Mouse (Mus musculus) thymus, adult 18-20 months (tissue): ENCODE measurements around the gene 1600002K03Rik.

ENCODE experiments used
- DNase-seq, 2 experiments: peaks; one replicate each; pipeline ENCODE4 v3.0.0; 2022; ENCODE audit warnings: mixed read lengths in 2 of 2

The 1600002K03Rik gene

GRCm38 (mm10) chr10:80154384-80154783, 18.4 kb upstream of the 1600002K03Rik start:
- no peak for DNase-seq

- no peak for DNase-seq
Measured at GRCm38 (mm10) chr10:80155277-80155676, 17.5 kb upstream of the 1600002K03Rik start.

DNA sequence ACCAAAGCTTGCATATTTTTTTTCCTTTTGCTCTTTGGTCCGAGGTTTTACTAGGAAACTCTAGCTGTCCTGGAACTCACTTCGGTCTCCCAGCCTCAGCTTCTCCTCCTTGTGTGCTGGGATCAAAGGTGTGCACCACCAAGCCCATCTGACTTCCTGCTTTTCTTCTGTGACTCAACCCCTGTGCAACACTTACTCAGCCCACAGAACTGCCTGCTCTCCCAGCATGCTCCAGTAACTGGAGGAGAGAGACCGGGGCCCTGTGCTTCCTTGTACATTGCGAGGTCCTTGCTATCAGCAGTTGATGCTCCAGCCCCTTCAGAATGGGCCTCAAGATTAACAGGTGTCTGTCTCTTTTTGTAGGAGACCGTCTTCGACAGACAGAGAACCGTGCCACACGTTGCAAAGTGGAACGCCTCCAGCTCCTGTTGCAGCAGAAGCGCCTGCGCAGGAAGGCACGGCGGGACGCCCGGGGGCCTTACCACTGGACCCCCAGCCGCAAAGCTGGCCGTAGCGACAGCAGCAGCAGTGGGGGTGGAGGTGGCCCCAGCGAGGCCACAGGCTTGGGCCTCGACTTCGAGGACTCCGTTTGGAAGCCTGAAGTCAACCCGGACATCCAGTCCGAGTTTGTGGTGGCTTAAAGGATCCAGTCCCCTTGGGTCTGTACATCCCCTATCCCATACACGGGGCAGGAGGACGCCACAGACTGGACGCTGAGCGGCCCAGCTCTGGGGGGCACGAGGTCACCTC, 16.6 kb upstream of the 1600002K03Rik start:
- DNase-seq: no peak

DNA sequence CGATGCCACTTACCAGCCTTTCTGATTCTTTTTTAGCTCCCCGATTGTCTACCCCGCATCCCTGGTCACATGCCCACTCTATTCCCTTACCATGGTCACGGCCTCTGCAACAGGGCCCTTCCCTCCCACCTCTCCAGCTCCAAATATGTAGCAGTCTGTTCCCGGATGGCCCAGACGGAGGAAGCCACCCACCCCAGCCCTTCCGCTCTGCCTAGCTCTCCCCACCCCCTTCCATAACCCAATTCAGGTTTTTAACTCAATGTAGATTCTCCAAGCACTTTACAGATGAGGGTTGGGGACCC, 16.0 kb upstream of the 1600002K03Rik start:
- DNase-seq: no peak

- DNase-seq: no peak
Measured at GRCm38 (mm10) chr10:80157141-80157929, 15.4 kb upstream of the 1600002K03Rik start.

DNA sequence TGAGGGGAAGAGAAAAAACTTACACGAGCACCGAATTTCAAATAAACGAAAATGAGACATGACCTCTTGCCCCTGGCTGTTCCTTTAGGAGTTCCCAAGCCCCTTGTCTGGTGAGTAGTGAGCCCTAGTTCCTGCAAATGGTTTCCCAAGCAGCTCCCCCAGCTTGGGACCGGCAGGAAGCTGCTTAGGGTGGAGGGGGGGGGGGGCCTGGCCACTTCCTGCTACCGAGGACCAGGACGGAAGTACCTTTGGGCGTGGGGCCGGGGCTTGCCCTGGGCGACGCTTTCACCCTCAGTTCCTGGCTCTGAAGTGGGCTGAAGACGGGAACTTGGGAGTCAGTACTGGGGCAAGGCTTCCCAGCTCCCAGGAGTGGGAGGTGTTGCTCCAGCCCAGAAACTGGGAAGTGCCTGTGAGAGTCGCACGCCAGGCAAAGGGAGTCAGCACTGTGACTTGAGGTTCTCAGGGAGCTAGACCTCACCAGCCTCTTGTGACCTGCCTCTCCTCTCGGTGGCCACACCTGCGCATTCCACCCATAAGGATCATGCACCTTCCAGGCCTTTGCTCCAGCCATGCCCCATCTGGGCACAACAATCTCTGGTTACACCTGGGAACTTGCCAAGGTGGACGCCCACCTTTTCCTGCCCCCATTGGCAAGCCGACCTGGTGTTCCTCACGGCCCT, 14.3 kb upstream of the 1600002K03Rik start:
- DNase-seq: peak; percentile 64 to 76

DNA sequence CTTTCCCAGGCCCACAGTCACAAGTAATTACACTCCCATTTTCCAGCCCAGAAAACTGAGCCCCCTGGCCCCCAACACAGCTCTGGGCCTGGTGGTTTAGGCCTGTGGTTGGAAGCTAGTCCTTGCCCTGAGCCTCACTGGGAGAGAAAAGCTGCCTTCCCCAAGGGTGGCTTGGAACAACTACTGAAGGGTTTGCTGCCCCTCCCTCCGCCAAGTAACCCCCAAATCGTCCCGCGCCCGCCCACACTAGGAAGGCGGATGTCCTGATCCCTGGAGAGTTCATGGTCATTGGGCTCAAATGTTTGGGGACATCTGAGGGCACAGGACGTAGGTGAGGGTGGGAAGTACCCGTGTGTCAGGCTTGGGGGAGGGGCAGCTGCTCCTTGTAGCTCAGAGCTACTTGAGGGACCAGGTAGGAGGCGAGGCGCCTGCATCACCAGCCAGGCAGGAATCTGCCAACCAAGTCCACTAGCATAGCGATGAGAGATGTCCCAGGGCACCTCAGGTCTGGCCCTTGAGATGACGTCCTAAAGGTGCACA, 13.7 kb upstream of the 1600002K03Rik start:
- peak in 1 of 2 experiments; percentile 76 for DNase-seq

DNA sequence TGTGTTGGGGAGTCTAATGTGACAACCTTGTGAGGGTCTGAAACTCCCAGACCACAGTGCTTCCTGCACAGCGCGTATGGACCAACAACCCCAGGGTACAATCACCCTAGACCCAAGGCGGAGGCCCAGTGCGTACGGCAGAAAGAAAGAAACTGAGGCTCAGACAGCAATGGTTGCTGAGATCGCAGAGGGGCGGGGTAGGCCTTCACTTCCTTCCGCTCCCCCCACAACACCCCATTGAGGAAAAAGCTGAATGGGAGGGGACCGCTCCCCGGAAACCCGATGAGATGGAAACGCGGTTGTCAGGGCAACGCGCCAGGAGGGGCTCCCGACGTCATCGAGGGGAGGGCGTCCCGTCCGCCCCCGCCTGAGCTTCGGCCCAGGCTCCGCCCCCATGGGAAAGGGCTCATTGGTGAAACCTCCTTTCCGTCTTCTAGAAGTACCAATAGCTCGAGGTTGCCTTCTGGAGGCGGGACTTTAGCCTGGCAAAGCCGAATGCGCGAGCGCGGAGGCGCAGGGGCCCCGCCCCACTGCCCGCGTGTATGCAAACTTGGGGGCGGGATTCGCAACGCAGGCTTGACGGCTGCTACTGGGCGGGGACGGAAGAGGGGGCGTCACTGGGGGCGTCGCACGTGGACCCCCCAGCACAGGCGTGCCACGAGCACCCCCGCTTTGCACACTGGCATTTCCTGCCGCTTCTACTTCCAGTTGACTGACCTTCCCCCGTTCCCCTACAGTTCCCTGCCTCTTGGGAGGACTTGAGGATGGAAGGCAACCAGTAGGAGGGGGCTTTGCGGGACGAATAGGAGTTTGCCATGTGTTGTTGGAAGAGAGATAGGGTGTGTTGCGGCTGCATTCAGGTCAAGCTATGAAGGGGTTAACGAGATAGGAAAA, 12.9 kb upstream of the 1600002K03Rik start:
- peak; percentile 100 for DNase-seq

DNA sequence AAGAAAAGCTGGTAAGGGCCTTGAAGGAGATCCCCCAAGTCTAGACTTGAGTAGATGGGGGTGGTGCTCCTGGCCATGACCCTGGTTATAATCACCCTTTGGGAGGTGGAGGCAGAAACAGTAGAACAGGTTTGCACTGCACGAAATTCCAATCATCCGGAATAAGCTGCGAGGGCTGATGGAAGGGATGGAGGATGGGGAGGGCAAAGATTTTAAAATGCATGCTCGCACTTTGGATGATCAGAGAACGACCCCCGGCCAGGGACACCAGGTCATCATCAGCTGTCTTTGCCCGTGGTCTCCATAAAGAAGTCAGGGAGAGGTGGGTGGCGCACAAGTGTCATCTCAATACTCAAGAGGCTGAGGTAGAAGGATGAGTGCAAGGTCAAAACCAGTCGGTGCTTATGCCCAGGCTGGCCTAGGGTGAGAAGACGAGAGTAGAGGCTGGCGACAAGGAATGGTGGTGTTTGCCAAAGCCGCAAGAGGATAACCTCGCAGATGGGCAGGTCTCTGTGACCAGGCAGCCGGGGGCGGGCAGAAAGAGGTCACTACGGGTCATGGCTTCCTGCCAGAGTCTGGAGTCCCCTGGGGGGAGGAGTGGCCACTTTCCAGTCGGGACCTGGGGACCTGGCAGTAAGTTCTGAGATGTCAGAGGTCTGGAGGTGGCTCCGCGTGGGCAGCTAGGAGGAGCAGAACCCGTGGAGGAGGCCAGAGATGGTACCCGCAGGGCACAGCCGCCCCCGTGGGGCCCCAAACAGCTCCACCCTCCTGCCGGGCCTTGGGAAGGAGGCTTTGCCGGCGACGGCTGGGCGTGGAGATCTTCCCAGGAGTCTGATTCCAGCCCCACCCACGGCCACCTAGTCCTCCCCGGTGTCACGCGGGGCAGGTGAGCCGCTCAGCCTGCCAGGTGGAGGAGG, 12.0 kb upstream of the 1600002K03Rik start:
- peak in 1 of 2 experiments; percentile 74 for DNase-seq

GRCm38 (mm10) chr10:80161522-80162242, 11.1 kb upstream of the 1600002K03Rik start:
- no peak for DNase-seq

DNA sequence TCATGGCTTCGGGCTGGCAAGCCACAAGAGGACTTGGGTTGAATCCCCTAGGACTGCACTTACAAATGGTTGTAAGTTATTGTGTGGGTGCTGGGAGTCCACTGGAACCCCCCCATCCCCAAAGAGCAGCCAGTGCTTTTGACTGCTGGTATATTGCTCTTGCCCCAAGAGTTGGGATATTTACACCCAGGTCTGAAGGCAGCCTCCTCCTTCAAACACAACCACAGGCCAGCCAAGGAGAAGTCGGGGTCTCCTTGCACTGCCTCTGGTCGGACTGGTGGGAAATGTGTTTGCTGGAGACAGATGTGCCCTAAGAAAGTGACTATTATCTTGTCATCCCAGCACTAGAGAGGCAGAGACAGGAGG, 10.5 kb upstream of the 1600002K03Rik start:
- no peak for DNase-seq

GRCm38 (mm10) chr10:80162716-80163299, 9.9 kb upstream of the 1600002K03Rik start:
- no peak for DNase-seq

DNA sequence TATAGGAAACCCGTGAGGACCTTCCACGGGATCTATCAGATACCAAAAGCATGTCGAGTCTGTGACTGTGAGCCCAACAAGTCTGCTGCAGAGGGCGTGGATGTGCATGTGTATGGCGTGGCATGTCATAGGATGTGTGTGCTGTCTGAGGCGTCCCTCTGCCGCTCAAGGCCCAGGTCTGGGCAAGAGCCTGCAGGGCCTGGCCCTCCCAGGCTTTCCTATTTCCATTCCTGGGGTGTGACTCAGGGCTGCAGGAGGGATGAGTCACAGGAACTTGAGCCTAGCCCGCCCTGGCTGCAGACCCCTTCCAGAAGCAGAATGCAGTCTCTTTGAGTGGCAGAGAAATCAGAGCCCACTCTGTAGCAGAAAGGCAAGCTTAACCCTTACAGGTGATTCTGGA, 9.0 kb upstream of the 1600002K03Rik start:
- no peak for DNase-seq

DNA sequence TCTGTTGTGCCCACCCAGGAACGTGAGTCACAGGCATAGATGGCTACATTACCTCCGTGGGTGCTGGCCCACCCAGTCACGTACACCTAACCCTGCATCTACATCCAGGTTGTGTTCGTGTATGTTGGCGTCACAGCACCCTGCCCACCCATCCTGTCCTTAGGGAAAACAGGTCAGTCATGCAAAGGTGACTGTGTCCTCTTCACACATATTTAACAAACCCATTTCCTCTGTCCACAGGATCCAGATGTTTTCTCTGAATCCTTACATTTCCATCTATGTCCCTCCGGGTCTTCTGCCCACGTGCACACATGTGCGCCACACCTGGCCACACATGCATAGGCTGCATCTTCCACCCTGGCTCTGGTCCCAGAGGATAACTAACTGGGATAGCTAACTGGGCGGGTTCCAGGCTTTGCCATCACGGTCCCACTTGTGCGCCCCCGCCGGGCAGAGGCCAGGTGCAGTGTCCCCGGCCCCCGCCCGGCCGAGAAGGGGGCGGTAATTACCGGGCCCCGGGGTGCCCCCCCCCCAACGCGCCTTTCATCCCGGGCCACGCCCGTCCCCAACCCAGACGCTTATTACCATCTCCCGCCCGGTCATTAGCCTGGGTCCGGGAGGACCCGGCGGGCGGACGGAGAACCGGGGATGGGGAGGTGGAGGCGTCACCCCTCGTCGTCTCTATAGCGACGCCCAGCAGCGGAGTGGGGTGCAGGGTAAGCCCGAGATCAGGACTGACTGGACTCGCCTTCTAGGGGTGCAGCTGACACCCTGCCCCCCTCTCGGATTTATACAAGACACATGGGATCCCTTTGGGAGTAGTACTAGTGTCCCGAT, 8.4 kb upstream of the 1600002K03Rik start:
- DNase-seq: no peak

- peak; percentile 82 to 90 for DNase-seq
Measured at GRCm38 (mm10) chr10:80164998-80165344, 7.8 kb upstream of the 1600002K03Rik start.

GRCm38 (mm10) chr10:80165392-80166128, 7.2 kb upstream of the 1600002K03Rik start, which contains the start of gene Cirbp:
Gene Cirbp, plus strand, starts transcription at chr10:80165985.
- DNase-seq: peak in 1 of 2 experiments; percentile 25

GRCm38 (mm10) chr10:80166136-80166535, 6.6 kb upstream of the 1600002K03Rik start:
- peak in 1 of 2 experiments; percentile 3 for DNase-seq

GRCm38 (mm10) chr10:80167460-80168037, 5.2 kb upstream of the 1600002K03Rik start:
- peak; percentile 97 to 98 for DNase-seq
